Mouse (Mus musculus): ENCODE results near the gene Acvr1.

Gene Acvr1

GRCm38 (mm10) chr2:58557045-58557845, 9.7 kb downstream of the Acvr1 start:
- DNase-seq (ENCODE audit: low spot score in 2 of 2): no peak

- DNase-seq (ENCODE audit: low spot score in 2 of 2): no peak
These were observed 14.7 kb downstream of the Acvr1 start for GRCm38 (mm10) chr2:58552296-58552695.

GRCm38 (mm10) chr2:58551866-58552265, 15.1 kb downstream of the Acvr1 start:
- DNase-seq (ENCODE audit: low spot score in 2 of 2): no peak

GRCm38 (mm10) chr2:58550488-58550887, 16.5 kb downstream of the Acvr1 start:
- DNase-seq (ENCODE audit: low spot score in 2 of 2): no peak

GRCm38 (mm10) chr2:58549960-58550359, 17.0 kb downstream of the Acvr1 start:
- DNase-seq (ENCODE audit: low spot score in 2 of 2): no peak

- DNase-seq (ENCODE audit: low spot score in 2 of 2): no peak
These were observed 18.0 kb downstream of the Acvr1 start for GRCm38 (mm10) chr2:58548943-58549342.

- DNase-seq (ENCODE audit: low spot score in 2 of 2): no peak
These were observed 20.7 kb downstream of the Acvr1 start for GRCm38 (mm10) chr2:58546264-58546663.

- no peak for DNase-seq (ENCODE audit: low spot score in 2 of 2)
These were observed 22.6 kb downstream of the Acvr1 start for GRCm38 (mm10) chr2:58544368-58544767.

GRCm38 (mm10) chr2:58543252-58543651, 23.7 kb downstream of the Acvr1 start:
- DNase-seq (ENCODE audit: low spot score in 2 of 2): no peak

GRCm38 (mm10) chr2:58538196-58538595, 28.8 kb downstream of the Acvr1 start:
- DNase-seq (ENCODE audit: low spot score in 2 of 2): no peak

GRCm38 (mm10) chr2:58536796-58537195, 30.2 kb downstream of the Acvr1 start:
- no peak for DNase-seq (ENCODE audit: low spot score in 2 of 2)

GRCm38 (mm10) chr2:58535233-58535632, 31.7 kb downstream of the Acvr1 start:
- DNase-seq (ENCODE audit: low spot score in 2 of 2): no peak

GRCm38 (mm10) chr2:58534379-58534778, 32.6 kb downstream of the Acvr1 start:
- DNase-seq (ENCODE audit: low spot score in 2 of 2): no peak

- no peak for DNase-seq (ENCODE audit: low spot score in 2 of 2)
These were observed 33.4 kb downstream of the Acvr1 start for GRCm38 (mm10) chr2:58533521-58534001.

- DNase-seq (ENCODE audit: low spot score in 2 of 2): peak in 1 of 2 experiments; percentile 22
These were observed 34.6 kb downstream of the Acvr1 start for GRCm38 (mm10) chr2:58532260-58532850.

GRCm38 (mm10) chr2:58530521-58530920, 36.4 kb downstream of the Acvr1 start:
- no peak for DNase-seq (ENCODE audit: low spot score in 2 of 2)

GRCm38 (mm10) chr2:58529860-58530440, 37.0 kb downstream of the Acvr1 start:
- no peak for DNase-seq (ENCODE audit: low spot score in 2 of 2)

- DNase-seq (ENCODE audit: low spot score in 2 of 2): no peak
These were observed 37.6 kb downstream of the Acvr1 start for GRCm38 (mm10) chr2:58529384-58529783.

GRCm38 (mm10) chr2:58527786-58528185, 39.2 kb downstream of the Acvr1 start:
- no peak for DNase-seq (ENCODE audit: low spot score in 2 of 2)

GRCm38 (mm10) chr2:58524356-58524755, 42.6 kb downstream of the Acvr1 start:
- DNase-seq (ENCODE audit: low spot score in 2 of 2): no peak

- no peak for DNase-seq (ENCODE audit: low spot score in 2 of 2)
These were observed 43.1 kb downstream of the Acvr1 start for GRCm38 (mm10) chr2:58523894-58524293.

GRCm38 (mm10) chr2:58523097-58523496, 43.9 kb downstream of the Acvr1 start:
- DNase-seq (ENCODE audit: low spot score in 2 of 2): no peak

- DNase-seq (ENCODE audit: low spot score in 2 of 2): no peak
These were observed 45.3 kb downstream of the Acvr1 start for GRCm38 (mm10) chr2:58521621-58522020.
